Mouse (Mus musculus) liver, postnatal 0 days (tissue): ENCODE data around the gene Syt7.

Experiments used
- CTCF ChIP-seq: sonication (generic); IDR thresholded peaks from 2 replicates; pipeline ENCODE4 v1.5.1; 2016; ENCODE audit warnings: antibody characterized with exemption, low read depth
- EP300 ChIP-seq: IDR thresholded peaks from 2 replicates; pipeline ENCODE4 v1.6.1; 2016; ENCODE audit warnings: antibody characterized with exemption, low read depth, mild to moderate bottlenecking

- no peak for TF ChIP-seq CTCF
- TF ChIP-seq EP300 = no peak
Observed at GRCm38 (mm10) chr19:10347628-10348273, 41.1 kb upstream of the Syt7 start.
